Mouse (Mus musculus): ENCODE measurements around the gene Acer2.

DNA sequence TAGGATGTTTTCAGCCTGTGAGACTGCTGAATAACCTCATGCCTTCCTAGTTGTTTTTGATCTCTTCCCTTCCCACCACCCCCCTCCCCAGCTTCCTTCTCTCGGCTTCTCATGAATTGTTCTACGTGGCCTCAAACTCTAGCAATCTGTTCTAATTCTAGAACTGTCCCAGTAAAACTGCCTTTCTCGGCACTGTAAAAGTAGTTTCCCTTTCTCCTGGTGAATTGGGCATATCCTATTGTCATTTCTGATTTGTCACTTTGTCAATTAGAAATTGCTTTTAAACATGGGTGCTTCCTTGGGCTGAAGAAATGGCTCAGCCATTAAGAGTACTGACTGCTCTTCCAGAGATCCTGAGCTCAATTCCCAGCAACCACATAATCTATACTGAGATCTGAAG lies 22.2 kb upstream of the Acer2 start:
- no peak for TF ChIP-seq POLR2A (IDR thresholded peaks at IDR 0.05; ENCODE audit: borderline replicate concordance, control insufficient read depth, low read depth, low read length)
- no peak for TF ChIP-seq CTCF (IDR thresholded peaks at IDR 0.05; ENCODE audit: control insufficient read depth, insufficient read depth, low read length)

Data from bone marrow, adult 2 months (tissue).